Mouse (Mus musculus) left cerebral cortex, postnatal 36 days (tissue): ENCODE measurements around the gene Celf1. TPM values are rescaled to one million over a fixed set of nuclear protein-coding genes. Genes with fewer than 3 reads are reported as not detected.
A peak's percentile ranks its signal among the peaks of the same experiment; 100 is the strongest.
"Not testable (repeated sequence)": the region's sequence is repeated elsewhere in the genome, so short reads cannot be mapped to it uniquely, and the experiment has no call there.

ENCODE experiments used
- DNase-seq, 2 experiments: peaks; one replicate each; pipeline ENCODE4 v3.0.0; 2021 to 2022; ENCODE audit warnings: low spot score in 2 of 2, mixed read lengths in 1 of 2
- intact Hi-C: fragments of 180-260 bp; cut with DNase I; formaldehyde crosslinking; loops from one replicate; pipeline ENCODE4 v1.15.1; 2025
- total RNA-seq, 2 experiments: library from RNA; stranded (reverse); gene quantifications; 2 replicates each; pipeline ENCODE4 v1.2.3; 2021

Gene Celf1
- total RNA-seq = 100 to 1,000 TPM; 145 to 163 TPM

GRCm38 (mm10) chr2:90940233-90941229, at the start of gene Celf1:
Celf1 (plus strand) TSS chr2:90940382.
- DNase-seq = peak; percentile 82 to 89
- intact Hi-C loops = loop anchor here (2.0 to 5.0 kb wide), 3 partner anchors 24 to 114 kb away; partner anchors contain the start of gene Psmc3

GRCm38 (mm10) chr2:90893673-90894298, 46.4 kb upstream of the Celf1 start:
- DNase-seq = no peak
- intact Hi-C loops = no loop called here

- intact Hi-C loops, DNase-seq: not testable (repeated sequence)
Measured at GRCm38 (mm10) chr2:90894299-90894677, 45.9 kb upstream of the Celf1 start.

- DNase-seq = no peak
- intact Hi-C loops = no loop called here
Measured at GRCm38 (mm10) chr2:90903398-90903797, 36.8 kb upstream of the Celf1 start.

GRCm38 (mm10) chr2:90904076-90904855, 35.9 kb upstream of the Celf1 start, which contains the start of the genes Kbtbd4 and Ndufs3:
Kbtbd4 (plus strand) TSS chr2:90904740.
Ndufs3 (minus strand) TSS chr2:90904827.
- peak; percentile 88 to 90 for DNase-seq
- intact Hi-C loops = no loop called here

GRCm38 (mm10) chr2:90904856-90905224, 35.3 kb upstream of the Celf1 start:
- intact Hi-C loops = no loop called here
- no peak for DNase-seq

- no peak for DNase-seq
- intact Hi-C loops = no loop called here
Measured at GRCm38 (mm10) chr2:90906721-90907120, 33.5 kb upstream of the Celf1 start.

- DNase-seq = no peak
- intact Hi-C loops = loop anchor here (10.0 kb wide), 1 partner anchor 154 kb away; no protein-coding TSS in a partner anchor
Measured at GRCm38 (mm10) chr2:90910861-90911260, 29.3 kb upstream of the Celf1 start.

GRCm38 (mm10) chr2:90911668-90912067, 28.5 kb upstream of the Celf1 start:
- intact Hi-C loops = loop anchor here (10.0 kb wide), 1 partner anchor 153 kb away; no protein-coding TSS in a partner anchor
- no peak for DNase-seq

- intact Hi-C loops = loop anchor here (10.0 kb wide), 1 partner anchor 151 kb away; no protein-coding TSS in a partner anchor
- DNase-seq = no peak
Measured at GRCm38 (mm10) chr2:90913671-90914070, 26.5 kb upstream of the Celf1 start.

GRCm38 (mm10) chr2:90915516-90915915, 24.7 kb upstream of the Celf1 start:
- DNase-seq = no peak
- intact Hi-C loops = loop anchor here (10.0 kb wide), 1 partner anchor 149 kb away; no protein-coding TSS in a partner anchor

- DNase-seq = no peak
- intact Hi-C loops = loop anchor here (10.0 kb wide), 1 partner anchor 148 kb away; no protein-coding TSS in a partner anchor
Measured at GRCm38 (mm10) chr2:90916560-90917232, 23.5 kb upstream of the Celf1 start.

GRCm38 (mm10) chr2:90917233-90917998, 22.8 kb upstream of the Celf1 start:
- intact Hi-C loops = loop anchor here (10.0 kb wide), 1 partner anchor 147 kb away; no protein-coding TSS in a partner anchor
- DNase-seq = peak; percentile 65 to 66

- DNase-seq = no peak
- intact Hi-C loops = loop anchor here (10.0 kb wide), 1 partner anchor 147 kb away; no protein-coding TSS in a partner anchor
Measured at GRCm38 (mm10) chr2:90917999-90918698, 22.0 kb upstream of the Celf1 start.

- intact Hi-C loops = no loop called here
- DNase-seq = no peak
Measured at GRCm38 (mm10) chr2:90921178-90921577, 19.0 kb upstream of the Celf1 start.

GRCm38 (mm10) chr2:90922636-90923035, 17.5 kb upstream of the Celf1 start:
- DNase-seq = no peak
- intact Hi-C loops = no loop called here

- intact Hi-C loops = no loop called here
- no peak for DNase-seq
Measured at GRCm38 (mm10) chr2:90928566-90928965, 11.6 kb upstream of the Celf1 start.
